23 mouse cellular contexts compared by ENCODE assay signal in the genomic region with DNA sequence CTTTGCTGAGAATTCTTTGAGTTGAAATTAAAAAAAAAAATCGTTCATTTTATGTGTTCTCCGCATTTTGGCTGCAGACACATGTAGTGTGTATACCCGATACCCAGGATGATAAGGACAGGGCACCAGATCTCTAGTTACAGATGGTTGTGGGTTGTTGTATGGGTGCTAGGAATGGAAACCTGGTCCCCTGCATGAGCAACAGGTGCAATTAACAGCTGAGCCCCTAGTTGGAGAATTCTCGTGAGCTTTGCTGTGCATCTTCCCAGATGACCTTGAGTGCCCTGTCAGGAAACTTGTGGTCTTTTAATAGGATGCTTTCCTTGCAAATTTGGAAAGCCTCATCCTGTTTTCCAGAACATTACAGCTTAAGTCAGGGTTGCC.
DNase-seq lines count a peak whose midpoint lies in the region; ATAC-seq and TF ChIP-seq lines count a peak whose summit lies in the region.
"Had no signal": no experiment of that assay in that cellular context is flagged by ENCODE, and none has a peak within 500 bp of the region (broad histone marks: within the 10 kb centered on the region; RNA-seq: fewer than 3 reads in every experiment).

No protein-coding gene starts in this region.

- H3K27ac ChIP-seq in kidney, adult 2 months (ENCODE audit: insufficient read depth, low read depth, low read length): 0 out of 2 replicates have a peak overlapping the region, but pooled peaks have one; percentile 0
- peak overlapping the region; percentile 56; the same call in 1 of the 2 replicates for H3K27ac ChIP-seq in liver, embryonic 13.5 days
- H3K27ac ChIP-seq in spleen, adult 2 months (ENCODE audit: insufficient read depth, low read length): 0 out of 2 replicates have a peak overlapping the region, but pooled peaks have one; percentile 3
- H3K27ac ChIP-seq: embryonic facial prominence, embryonic 10.5 days; embryonic facial prominence, embryonic 12.5 days; forebrain, embryonic 13.5 days; forebrain, embryonic 15.5 days had no signal

- H3K9ac ChIP-seq in liver, embryonic 13.5 days: no peak overlapping the region
- H3K9ac ChIP-seq: embryonic facial prominence, embryonic 12.5 days; forebrain, embryonic 13.5 days; forebrain, embryonic 15.5 days had no signal

- 93% methylated on average over 4 of the region's 4 CpGs for WGBS in kidney, adult 2 months
- WGBS in liver, embryonic 13.5 days (ENCODE audit: insufficient replicate concordance): 85% methylated on average over 4 of the region's 4 CpGs
- 89% methylated on average over 4 of the region's 4 CpGs for WGBS in spleen, adult 2 months

- ATAC-seq in liver, embryonic 13.5 days (ENCODE audit: low read depth): no peak
- ATAC-seq: activated CD4-positive, CD25-positive, alpha-beta regulatory T cell, adult 4 months; CD4-positive, CD25-positive, alpha-beta regulatory T cell, adult 4 months; forebrain, embryonic 13.5 days; forebrain, embryonic 15.5 days; Patski had no signal

- TF ChIP-seq POLR2A in kidney, adult 2 months (IDR thresholded peaks at IDR 0.05; ENCODE audit: low read depth, low read length): no peak
- TF ChIP-seq POLR2A in spleen, adult 2 months (IDR thresholded peaks at IDR 0.05; ENCODE audit: low read depth, low read length): no peak

- no peak for TF ChIP-seq CTCF in kidney, adult 2 months (conservative IDR thresholded peaks at IDR 0.05; ENCODE audit: insufficient read depth, insufficient read length, low read depth, low read length)
- no peak for TF ChIP-seq CTCF in spleen, adult 2 months (IDR thresholded peaks at IDR 0.05; ENCODE audit: extremely low read depth, insufficient read depth, insufficient read length, insufficient replicate concordance)

- peaks cover 36% of the 10 kb centered on the region for H3K4me1 ChIP-seq in kidney, adult 2 months (ENCODE audit: control insufficient read depth, insufficient read depth, low read length)
- peaks cover 99% of the 10 kb centered on the region for H3K4me1 ChIP-seq in liver, embryonic 13.5 days (replicated peaks)
- peaks cover 24% of the 10 kb centered on the region for H3K4me1 ChIP-seq in spleen, adult 2 months (ENCODE audit: control insufficient read depth, insufficient read depth, insufficient read length)
- H3K4me1 ChIP-seq: embryonic facial prominence, embryonic 12.5 days; forebrain, embryonic 15.5 days had no signal

- H3K4me3 ChIP-seq in kidney, adult 2 months (ENCODE audit: insufficient read depth, low read depth, low read length): no peak overlapping the region
- H3K4me3 ChIP-seq in liver, embryonic 13.5 days (replicated peaks): no peak overlapping the region
- no peak overlapping the region for H3K4me3 ChIP-seq in spleen, adult 2 months (ENCODE audit: extremely low read depth, insufficient read depth, insufficient read length)
- H3K4me3 ChIP-seq: embryonic facial prominence, embryonic 10.5 days; embryonic facial prominence, embryonic 12.5 days; forebrain, embryonic 13.5 days; forebrain, embryonic 15.5 days had no signal

- no peaks in the 10 kb centered on the region for H3K27me3 ChIP-seq in kidney, adult 2 months (replicated peaks; ENCODE audit: control insufficient read depth, insufficient read depth, low read length)
- no peaks in the 10 kb centered on the region for H3K27me3 ChIP-seq in liver, embryonic 13.5 days
- H3K27me3 ChIP-seq in spleen, adult 2 months (ENCODE audit: control insufficient read depth, insufficient read depth, low read length): no peaks in the 10 kb centered on the region
- H3K27me3 ChIP-seq: CH12.LX; embryonic facial prominence, embryonic 12.5 days; forebrain, embryonic 13.5 days; forebrain, embryonic 15.5 days; Patski had no signal

- H3K9me3 ChIP-seq in liver, embryonic 13.5 days (replicated peaks): peaks cover 12% of the 10 kb centered on the region

- peak; percentile 3 for DNase-seq in cerebellum, adult 11-12 months
- DNase-seq in cerebellum, postnatal 25 days: no peak
- DNase-seq in kidney, adult 2 months: no peak
- DNase-seq in kidney, adult 18-20 months: no peak
- no peak for DNase-seq in liver, embryonic 13.5 days
- DNase-seq in liver: no peak
- DNase-seq in spleen, adult 2 months (ENCODE audit: low read depth in 1 of 2, low spot score in 2 of 2): no peak
- no peak for DNase-seq in spleen, postnatal 14 days (ENCODE audit: low spot score in 2 of 2)
- DNase-seq: adrenal gland, adult 8-10 months; adrenal gland, postnatal 14 days; adrenal gland, postnatal 36 days; cerebellum, adult 18-20 months; cerebellum, adult 8-10 months; cerebellum, adult 9-11 months; cerebellum, postnatal 14 days had no signal

- no peaks in the 10 kb centered on the region; the same call in 1 of the 2 replicates for H3K36me3 ChIP-seq in kidney, adult 2 months (ENCODE audit: control insufficient read depth, insufficient read depth, low read length)
- H3K36me3 ChIP-seq in liver, embryonic 13.5 days: peaks cover 44% of the 10 kb centered on the region
- H3K36me3 ChIP-seq in spleen, adult 2 months (ENCODE audit: control insufficient read depth, insufficient read depth, low read length): no peaks in the 10 kb centered on the region
- H3K36me3 ChIP-seq: embryonic facial prominence, embryonic 12.5 days; forebrain, embryonic 15.5 days had no signal

- no peak overlapping the region for H3K4me2 ChIP-seq in liver, embryonic 13.5 days
- H3K4me2 ChIP-seq: embryonic facial prominence, embryonic 12.5 days; forebrain, embryonic 13.5 days; forebrain, embryonic 15.5 days had no signal

Comparison
In these comparisons a context has a peak if more than half of its experiments do, and no peak if none do; other contexts are left out.
1. H3K27ac ChIP-seq: peak in every context shown above with its lines; median percentile 56 in liver, embryonic 13.5 days; 3 in spleen, adult 2 months; 0 in kidney, adult 2 months.